Mouse (Mus musculus): ENCODE measurements around the gene Akt1.

The Akt1 gene

GRCm38 (mm10) chr12:112688458-112688857, 13.8 kb upstream of the Akt1 start:
- no peak for DNase-seq

DNA sequence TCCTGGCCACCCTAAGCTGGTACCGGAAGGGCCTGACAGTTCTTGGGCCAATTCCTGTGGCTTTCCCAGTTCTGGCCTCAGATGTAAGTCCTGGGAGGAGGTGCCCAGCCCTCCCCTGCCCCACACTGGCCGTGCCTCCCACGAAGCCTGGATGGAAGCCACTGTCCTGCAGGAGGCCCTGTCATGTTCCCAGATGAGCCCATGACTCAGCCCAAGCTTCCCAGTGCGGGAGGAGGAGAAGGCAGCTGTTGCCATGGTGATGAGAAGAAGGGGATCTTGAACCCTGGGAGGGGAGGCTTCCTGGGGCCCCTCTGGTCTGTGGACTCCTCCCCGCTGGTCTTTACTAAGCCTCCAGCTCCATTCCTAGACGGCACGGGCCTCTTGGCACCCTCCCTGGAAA, 8.7 kb upstream of the Akt1 start:
- DNase-seq = peak in 1 of 2 experiments; percentile 37

GRCm38 (mm10) chr12:112679027-112679996, 4.6 kb upstream of the Akt1 start:
- peak; percentile 31 to 48 for DNase-seq

GRCm38 (mm10) chr12:112678555-112679026, 3.9 kb upstream of the Akt1 start, which contains the start of gene Zbtb42:
Gene Zbtb42, plus strand, starts transcription at chr12:112678828.
- no peak for DNase-seq

DNA sequence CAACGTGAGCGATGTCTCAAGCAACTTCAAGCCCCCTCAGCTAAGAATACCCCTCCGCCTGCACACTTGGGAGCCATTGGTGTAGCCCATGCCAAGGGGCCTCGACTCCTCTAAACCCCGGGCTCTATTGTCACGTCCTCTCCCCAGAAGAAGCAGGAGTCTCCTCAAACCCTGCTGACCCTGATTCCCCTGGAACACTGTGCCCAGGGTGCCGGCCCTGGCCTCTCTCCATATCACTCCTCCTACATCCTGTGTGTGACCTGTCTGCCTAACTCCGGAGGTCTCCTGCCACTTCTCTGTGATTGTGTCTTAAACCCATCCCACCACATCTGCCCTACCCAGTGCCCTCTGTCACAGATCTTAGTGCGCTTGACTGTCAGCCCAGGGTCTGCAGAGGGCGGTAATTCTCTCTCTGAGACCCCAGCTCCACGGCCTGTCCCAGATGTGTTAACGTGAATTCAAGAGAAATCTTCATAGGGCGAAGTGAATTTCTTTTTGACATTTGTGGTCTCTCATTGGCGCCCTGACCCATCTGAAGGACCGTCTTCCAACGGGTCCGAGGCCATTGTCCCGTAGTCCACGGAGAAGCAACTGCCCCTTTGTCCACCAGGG, 3.4 kb upstream of the Akt1 start:
- no peak for DNase-seq

GRCm38 (mm10) chr12:112677076-112677475, 2.4 kb upstream of the Akt1 start:
- DNase-seq = no peak

GRCm38 (mm10) chr12:112675245-112676035, 756 bp upstream of the Akt1 start:
- DNase-seq = peak; percentile 86 to 91

- peak; percentile 57 to 74 for DNase-seq
Measured at GRCm38 (mm10) chr12:112673576-112674091, 1.1 kb downstream of the Akt1 start.

GRCm38 (mm10) chr12:112672744-112673575, 1.7 kb downstream of the Akt1 start:
- peak; percentile 51 to 62 for DNase-seq

DNA sequence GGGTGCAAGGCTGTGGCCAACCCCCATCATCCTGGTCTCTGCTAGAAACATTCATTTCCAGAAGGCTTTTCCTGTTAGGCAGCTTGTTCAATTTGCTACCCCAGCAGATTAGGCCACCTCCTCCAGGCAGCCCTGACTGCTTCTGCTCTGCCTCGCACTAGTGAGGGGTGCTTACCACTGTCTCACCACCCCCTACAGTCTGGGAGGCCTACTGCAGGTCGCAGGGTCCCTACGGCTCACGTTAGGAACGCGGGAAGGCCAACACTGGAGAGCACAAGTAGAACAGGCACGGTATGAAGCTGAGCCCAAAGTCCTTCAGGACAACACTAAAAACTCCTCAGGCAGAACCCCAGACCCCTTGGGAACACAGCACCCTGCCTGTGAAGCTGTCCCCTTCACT, 2.8 kb downstream of the Akt1 start:
- no peak for DNase-seq

GRCm38 (mm10) chr12:112670718-112671393, 3.8 kb downstream of the Akt1 start:
- DNase-seq = peak in 1 of 2 experiments; percentile 9

GRCm38 (mm10) chr12:112667619-112668297, 6.9 kb downstream of the Akt1 start:
- no peak for DNase-seq

GRCm38 (mm10) chr12:112665881-112666544, 8.7 kb downstream of the Akt1 start:
- no peak for DNase-seq

- DNase-seq = peak; percentile 74 to 77
Measured at GRCm38 (mm10) chr12:112665445-112665844, 9.2 kb downstream of the Akt1 start.

- no peak for DNase-seq
Measured at GRCm38 (mm10) chr12:112664656-112665055, 10.0 kb downstream of the Akt1 start.

DNA sequence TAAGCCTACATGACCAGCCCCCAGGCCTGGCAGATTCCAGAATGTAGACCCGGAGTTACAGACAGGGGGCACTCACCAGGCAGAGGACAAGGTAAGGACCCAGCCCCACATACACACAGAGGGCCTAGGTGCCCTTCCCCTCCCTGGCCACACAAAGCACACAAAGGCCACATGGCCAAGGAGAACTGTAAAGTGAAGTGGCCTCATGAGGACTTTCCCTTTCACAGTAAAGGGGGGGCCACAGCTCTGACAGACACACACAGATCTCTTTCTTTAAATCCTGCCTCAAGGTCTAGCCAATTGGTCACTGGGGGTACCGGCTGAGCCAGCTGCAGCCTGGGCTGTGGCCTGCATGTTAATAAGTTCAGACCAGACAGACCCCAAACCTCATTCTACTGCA, 10.6 kb downstream of the Akt1 start:
- DNase-seq = no peak

DNA sequence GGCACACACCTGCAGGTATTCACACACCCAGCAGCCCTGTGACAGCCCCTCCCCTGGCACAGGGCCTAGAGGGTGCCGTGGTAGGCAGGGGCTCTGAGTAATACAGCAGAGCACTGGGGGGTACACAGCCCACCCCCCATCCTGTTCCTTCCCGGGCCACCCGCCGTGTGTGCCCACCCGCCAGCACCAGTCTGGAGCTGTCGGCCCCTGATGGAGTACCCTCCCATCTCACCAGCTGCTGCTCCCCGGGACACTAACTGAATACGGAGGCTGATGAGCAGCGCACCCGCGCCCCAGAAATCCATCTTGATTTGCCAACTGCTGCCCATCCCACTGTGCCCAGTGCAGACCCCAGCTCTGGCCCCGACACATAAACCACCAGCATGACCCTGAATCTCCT, 11.0 kb downstream of the Akt1 start:
- DNase-seq = no peak

GRCm38 (mm10) chr12:112663303-112663702, 11.4 kb downstream of the Akt1 start:
- DNase-seq = peak in 1 of 2 experiments; percentile 46

DNA sequence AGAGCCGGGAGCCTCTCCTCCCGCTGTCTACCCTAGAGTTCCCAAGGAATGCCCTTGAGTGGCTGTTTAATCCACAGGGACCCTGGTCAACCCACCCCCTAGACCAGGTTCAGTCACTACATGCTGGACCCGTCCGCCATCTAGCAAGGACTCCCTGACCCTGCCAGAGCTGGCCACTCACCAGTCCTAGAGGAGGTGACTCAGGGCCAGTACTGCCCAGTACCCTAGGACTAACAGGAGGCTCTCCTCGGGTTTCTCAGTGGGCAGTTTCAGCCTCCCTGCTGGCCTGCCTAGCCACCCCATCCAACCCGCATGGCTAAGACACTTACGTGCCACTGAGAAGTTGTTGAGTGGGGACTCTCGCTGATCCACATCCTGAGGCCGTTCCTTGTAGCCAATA, 12.8 kb downstream of the Akt1 start:
- no peak for DNase-seq

DNA sequence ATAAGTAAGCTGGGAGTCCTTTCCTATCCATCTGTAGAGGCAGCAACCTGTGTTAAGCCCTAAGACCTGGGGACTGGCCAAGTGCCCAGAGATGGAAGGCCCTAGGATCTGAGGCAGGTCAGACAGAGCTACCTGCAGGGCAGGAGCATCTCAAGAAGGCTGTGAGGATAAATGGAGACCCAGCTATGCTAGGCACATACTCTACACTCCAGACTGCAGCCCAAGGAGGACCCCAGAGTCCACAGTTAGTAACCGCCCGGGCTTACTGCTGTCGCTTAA, 13.4 kb downstream of the Akt1 start:
- DNase-seq = peak in 1 of 2 experiments; percentile 50
